Mouse (Mus musculus) testis, adult 2 months (tissue): ENCODE results near the gene Spns1.

Source experiments
- CTCF ChIP-seq: fragments of 200-500 bp; IDR thresholded peaks from 2 replicates; pipeline ENCODE4 v1.5.1; 2012; ENCODE audit warnings: low read depth, mild to moderate bottlenecking, inconsistent platforms, low read length, moderate library complexity; ENCODE audit not compliant: control insufficient read depth, insufficient read depth, insufficient replicate concordance
- POLR2A ChIP-seq: fragments of 200-500 bp; IDR thresholded peaks from 2 replicates; pipeline ENCODE4 v1.6.1; 2012; ENCODE audit warnings: low read depth, mild to moderate bottlenecking, inconsistent platforms, low read length, moderate library complexity; ENCODE audit not compliant: control insufficient read depth

- TF ChIP-seq POLR2A (no peak), CTCF (no peak)
Observed at GRCm38 (mm10) chr7:126418496-126418895, 41.2 kb upstream of the Spns1 start.
